Mouse (Mus musculus) limb, embryonic 12.5 days (tissue): ENCODE measurements around the gene Ptx4. TPM values are rescaled to one million over a fixed set of nuclear protein-coding genes. Genes with fewer than 3 reads are reported as not detected.
A peak's percentile ranks its signal among the peaks of the same experiment; 100 is the strongest.
"Not testable (repeated sequence)": the region's sequence is repeated elsewhere in the genome, so short reads cannot be mapped to it uniquely, and the experiment has no call there.

ENCODE experiments used
- ATAC-seq: fragments of 200-750 bp; cut with Nextera tagmentation; 2 replicates; pipeline ENCODE4 v1.8.0; 2017; ENCODE audit warnings: low read depth, moderate TSS enrichment; ENCODE audit not compliant: insufficient number of reproducible peaks, insufficient read depth, low FRiP score, low TSS enrichment
- H3K27ac ChIP-seq: fragments of 300-500 bp; sonication (generic); 2 replicates; pipeline ENCODE4 v1.5.1; 2016; ENCODE audit warnings: mild to moderate bottlenecking, moderate library complexity
- H3K27me3 ChIP-seq: fragments of 300-500 bp; sonication (generic); 2 replicates; pipeline ENCODE4 v1.6.1; 2016; ENCODE audit warnings: mild to moderate bottlenecking, moderate library complexity
- H3K36me3 ChIP-seq: fragments of 300-500 bp; sonication (generic); 2 replicates; pipeline ENCODE4 v1.6.1; 2016; ENCODE audit warnings: mild to moderate bottlenecking, moderate library complexity
- H3K4me1 ChIP-seq: fragments of 300-500 bp; sonication (generic); replicated peaks from 2 replicates; pipeline ENCODE4 v1.6.1; 2016
- H3K4me2 ChIP-seq: fragments of 300-500 bp; sonication (generic); 2 replicates; pipeline ENCODE4 v1.6.1; 2016; ENCODE audit warnings: mild to moderate bottlenecking, moderate library complexity
- H3K4me3 ChIP-seq: fragments of 300-500 bp; sonication (generic); replicated peaks from 2 replicates; pipeline ENCODE4 v1.5.1; 2016; ENCODE audit warnings: mild to moderate bottlenecking
- H3K9ac ChIP-seq: fragments of 300-500 bp; sonication (generic); replicated peaks from 2 replicates; pipeline ENCODE4 v1.6.1; 2016; ENCODE audit warnings: mild to moderate bottlenecking, moderate library complexity
- H3K9me3 ChIP-seq: fragments of 300-500 bp; sonication (generic); 2 replicates; pipeline ENCODE4 v1.6.1; 2016; ENCODE audit warnings: mild to moderate bottlenecking, moderate library complexity
- WGBS: fragments of 180-500 bp; shearing (Covaris S2); methylation state at CpG from one replicate; pipeline ENCODE4 v1.1.7; 2016; 5-methylcytosine and 5-hydroxymethylcytosine counted together
- polyA plus RNA-seq: library from polyadenylated mRNA; unstranded; fragments of >200 nt; fragmentation: Nextera tagmentation; extraction: Ambion mirVana; gene quantifications from 2 replicates; pipeline ENCODE4 v1.2.1, GENCODE M21; 2016

Ptx4 gene
- polyA plus RNA-seq, 1 experiment from 2014 or later = 0.31 TPM

GRCm38 (mm10) chr17:25115664-25116432 lies 4.7 kb upstream of the Ptx4 start, which contains the start of gene Telo2:
Gene Telo2 (minus strand): TSS chr17:25115967.
- peak; percentile 90 for ATAC-seq
- Histone ChIP-seq H3K4me2 (peak within 1 kb of the TSS; percentile 98), H3K4me1 (peaks cover 7% of the 10 kb centered on the region), H3K36me3 (peaks cover 29% of the 10 kb centered on the region), H3K4me3 (peak within 1 kb of the TSS; percentile 61), H3K9ac (peak within 1 kb of the TSS; percentile 63), H3K27ac (peak within 1 kb of the TSS; percentile 94), H3K27me3 (no peaks in the 10 kb centered on the region), H3K9me3 (no peaks in the 10 kb centered on the region)
- WGBS = 5% methylated on average over 40 of the region's 40 CpGs

GRCm38 (mm10) chr17:25117263-25117662 lies 3.3 kb upstream of the Ptx4 start:
- Histone ChIP-seq H3K36me3 (peaks cover 17% of the 10 kb centered on the region; the same call in 1 of the 2 replicates), H3K4me2 (no peak overlapping the region), H3K4me1 (peaks cover 7% of the 10 kb centered on the region), H3K27ac (no peak overlapping the region), H3K4me3 (no peak overlapping the region), H3K9ac (no peak overlapping the region), H3K9me3 (no peaks in the 10 kb centered on the region), H3K27me3 (no peaks in the 10 kb centered on the region)
- WGBS = 34% methylated on average over 4 of the region's 4 CpGs
- ATAC-seq = no peak

GRCm38 (mm10) chr17:25123979-25124378 lies 3.4 kb downstream of the Ptx4 start:
- H3K27me3 ChIP-seq = no peaks in the 10 kb centered on the region
- no peaks in the 10 kb centered on the region for H3K36me3 ChIP-seq
- no peak for ATAC-seq
- WGBS = 31% methylated on average over 7 of the region's 7 CpGs
- H3K9ac ChIP-seq = no peak overlapping the region
- no peaks in the 10 kb centered on the region for H3K9me3 ChIP-seq
- no peaks in the 10 kb centered on the region for H3K4me1 ChIP-seq
- H3K4me2 ChIP-seq = no peak overlapping the region
- no peak overlapping the region for H3K4me3 ChIP-seq
- no peak overlapping the region for H3K27ac ChIP-seq

- WGBS = 67% methylated on average over 3 of the region's 3 CpGs
- not testable (repeated sequence) for H3K4me3 ChIP-seq, H3K27me3 ChIP-seq, H3K9me3 ChIP-seq, H3K4me2 ChIP-seq, H3K4me1 ChIP-seq, H3K36me3 ChIP-seq, H3K9ac ChIP-seq, H3K27ac ChIP-seq, ATAC-seq
Measured at GRCm38 (mm10) chr17:25125442-25126060, 5.0 kb downstream of the Ptx4 start.

- H3K4me1 ChIP-seq = no peaks in the 10 kb centered on the region
- H3K4me3 ChIP-seq = no peak overlapping the region
Measured at GRCm38 (mm10) chr17:25127079-25127478, 6.5 kb downstream of the Ptx4 start.

GRCm38 (mm10) chr17:25127681-25128080 lies 7.1 kb downstream of the Ptx4 start:
- ATAC-seq = no peak
- Histone ChIP-seq H3K9ac (no peak overlapping the region), H3K9me3 (no peaks in the 10 kb centered on the region), H3K4me3 (no peak overlapping the region), H3K27ac (no peak overlapping the region), H3K4me2 (no peak overlapping the region), H3K27me3 (no peaks in the 10 kb centered on the region), H3K36me3 (no peaks in the 10 kb centered on the region), H3K4me1 (no peaks in the 10 kb centered on the region)
- 76% methylated on average over 9 of the region's 9 CpGs for WGBS

More at GRCm38 (mm10) chr17:25127079-25127478, 6.5 kb downstream of the Ptx4 start:
- Histone ChIP-seq H3K9me3 (no peaks in the 10 kb centered on the region), H3K36me3 (no peaks in the 10 kb centered on the region), H3K9ac (no peak overlapping the region), H3K27me3 (no peaks in the 10 kb centered on the region), H3K4me2 (no peak overlapping the region), H3K27ac (no peak overlapping the region)
- WGBS = 74% methylated on average over 8 of the region's 8 CpGs
- ATAC-seq = no peak

- no peaks in the 10 kb centered on the region for H3K9me3 ChIP-seq
- WGBS = 92% methylated on average over 1 of the region's 1 CpGs
- ATAC-seq = no peak
Measured at GRCm38 (mm10) chr17:25130060-25130459, 9.5 kb downstream of the Ptx4 start.

GRCm38 (mm10) chr17:25133275-25133698 lies 12.7 kb downstream of the Ptx4 start, which contains the start of gene Clcn7:
Gene Clcn7 (plus strand): TSS chr17:25133391.
- H3K9me3 ChIP-seq = no peaks in the 10 kb centered on the region
- H3K4me2 ChIP-seq = peak within 1 kb of the TSS; percentile 72
- peaks cover 10% of the 10 kb centered on the region for H3K4me1 ChIP-seq
- no peaks in the 10 kb centered on the region for H3K27me3 ChIP-seq
- H3K4me3 ChIP-seq = peak within 1 kb of the TSS; percentile 92
- peaks cover 9% of the 10 kb centered on the region for H3K36me3 ChIP-seq
- peak within 1 kb of the TSS; percentile 85 for H3K9ac ChIP-seq
- no peak within 1 kb of the TSS for H3K27ac ChIP-seq
- WGBS = under 1% methylated on average over 40 of the region's 40 CpGs
- ATAC-seq = peak; percentile 88

More at GRCm38 (mm10) chr17:25130060-25130459, 9.5 kb downstream of the Ptx4 start:
- no peak overlapping the region for H3K4me2 ChIP-seq
- H3K27me3 ChIP-seq = no peaks in the 10 kb centered on the region
- no peak overlapping the region for H3K9ac ChIP-seq
- H3K4me1 ChIP-seq = peaks cover 10% of the 10 kb centered on the region
- no peak overlapping the region for H3K4me3 ChIP-seq
- no peaks in the 10 kb centered on the region for H3K36me3 ChIP-seq
- H3K27ac ChIP-seq = no peak overlapping the region

- H3K4me2 ChIP-seq = no peak overlapping the region
- peaks cover 9% of the 10 kb centered on the region for H3K36me3 ChIP-seq
- no peak overlapping the region for H3K9ac ChIP-seq
- H3K9me3 ChIP-seq = no peaks in the 10 kb centered on the region
- no peak overlapping the region for H3K27ac ChIP-seq
- 84% methylated on average over 6 of the region's 6 CpGs for WGBS
- no peak overlapping the region for H3K4me3 ChIP-seq
- H3K27me3 ChIP-seq = no peaks in the 10 kb centered on the region
- H3K4me1 ChIP-seq = peaks cover 10% of the 10 kb centered on the region
- no peak for ATAC-seq
Measured at GRCm38 (mm10) chr17:25135622-25136021, 15.1 kb downstream of the Ptx4 start.

- Histone ChIP-seq H3K4me2 (no peak overlapping the region), H3K9me3 (no peaks in the 10 kb centered on the region), H3K4me1 (peaks cover 10% of the 10 kb centered on the region), H3K27ac (no peak overlapping the region), H3K9ac (no peak overlapping the region), H3K4me3 (no peak overlapping the region), H3K27me3 (no peaks in the 10 kb centered on the region), H3K36me3 (peaks cover 14% of the 10 kb centered on the region)
- ATAC-seq = no peak
- 92% methylated on average over 1 of the region's 1 CpGs for WGBS
Measured at GRCm38 (mm10) chr17:25138803-25139202, 18.2 kb downstream of the Ptx4 start.

- Histone ChIP-seq H3K27me3 (no peaks in the 10 kb centered on the region), H3K4me1 (no peaks in the 10 kb centered on the region), H3K27ac (no peak overlapping the region), H3K9me3 (no peaks in the 10 kb centered on the region), H3K4me3 (no peak overlapping the region), H3K4me2 (no peak overlapping the region), H3K36me3 (peaks cover 26% of the 10 kb centered on the region), H3K9ac (no peak overlapping the region)
- WGBS = 72% methylated on average over 4 of the region's 4 CpGs
- ATAC-seq = no peak
Measured at GRCm38 (mm10) chr17:25139960-25140359, 19.4 kb downstream of the Ptx4 start.
